Mouse (Mus musculus): ENCODE results near the gene Sdad1. TPM values are rescaled to one million over a fixed set of nuclear protein-coding genes. Genes with fewer than 3 reads are reported as not detected.
"Not testable (repeated sequence)": the region's sequence is repeated elsewhere in the genome, so short reads cannot be mapped to it uniquely, and the experiment has no call there.

Gene Sdad1
- polyA plus RNA-seq (2016; fragmentation: Nextera tagmentation; extraction: Ambion mirVana): 41.8 and 42.0 TPM in 2 replicates

DNA sequence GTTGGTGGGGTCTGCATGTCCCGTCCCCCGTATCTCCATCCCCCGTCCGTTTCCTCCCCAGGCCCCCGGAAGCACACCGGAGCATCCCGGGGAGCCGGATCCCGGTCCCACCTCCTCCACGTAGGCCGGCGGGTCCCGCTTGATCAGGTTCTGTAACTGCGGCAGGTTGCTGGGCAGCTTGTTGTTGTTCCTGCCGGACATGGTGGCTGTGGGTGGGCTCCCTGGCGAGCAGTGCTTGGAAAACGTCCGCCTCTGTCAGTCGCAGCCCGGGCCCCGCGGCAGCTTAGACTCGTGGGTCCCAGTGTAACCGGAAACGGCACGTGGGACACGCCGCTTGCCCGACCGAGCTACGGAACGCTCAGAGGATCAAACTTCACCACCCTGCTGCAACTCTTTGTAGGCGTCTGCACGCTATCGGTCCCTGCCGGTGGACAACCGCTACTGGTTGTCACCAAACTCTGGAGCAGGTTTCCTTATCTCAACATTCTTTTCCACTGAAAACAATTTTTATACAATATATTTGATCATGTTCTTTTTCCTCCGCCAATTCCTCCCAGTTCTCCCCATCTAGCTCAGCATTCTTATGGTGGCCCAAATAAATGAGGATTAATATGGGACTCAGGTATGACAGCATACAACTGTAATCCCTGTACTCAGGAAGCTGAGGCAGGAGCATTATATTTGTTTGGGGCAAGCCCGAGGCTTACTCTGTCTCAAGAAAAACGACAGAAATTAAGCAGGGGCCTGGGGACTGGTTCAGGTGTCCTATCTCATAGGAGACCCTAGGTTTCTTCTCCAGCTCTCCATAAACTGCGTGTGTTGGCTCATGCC, at the start of gene Sdad1:
Gene Sdad1 (minus strand): TSS at position 799 of the 831 bp plus-strand sequence.
- WGBS: 2% methylated on average over 41 of the region's 41 CpGs
- peaks cover 16% of the 10 kb centered on the region for H3K4me1 ChIP-seq
- H3K27ac ChIP-seq: peak within 1 kb of the TSS; percentile 46; the same call in 1 of the 2 replicates

DNA sequence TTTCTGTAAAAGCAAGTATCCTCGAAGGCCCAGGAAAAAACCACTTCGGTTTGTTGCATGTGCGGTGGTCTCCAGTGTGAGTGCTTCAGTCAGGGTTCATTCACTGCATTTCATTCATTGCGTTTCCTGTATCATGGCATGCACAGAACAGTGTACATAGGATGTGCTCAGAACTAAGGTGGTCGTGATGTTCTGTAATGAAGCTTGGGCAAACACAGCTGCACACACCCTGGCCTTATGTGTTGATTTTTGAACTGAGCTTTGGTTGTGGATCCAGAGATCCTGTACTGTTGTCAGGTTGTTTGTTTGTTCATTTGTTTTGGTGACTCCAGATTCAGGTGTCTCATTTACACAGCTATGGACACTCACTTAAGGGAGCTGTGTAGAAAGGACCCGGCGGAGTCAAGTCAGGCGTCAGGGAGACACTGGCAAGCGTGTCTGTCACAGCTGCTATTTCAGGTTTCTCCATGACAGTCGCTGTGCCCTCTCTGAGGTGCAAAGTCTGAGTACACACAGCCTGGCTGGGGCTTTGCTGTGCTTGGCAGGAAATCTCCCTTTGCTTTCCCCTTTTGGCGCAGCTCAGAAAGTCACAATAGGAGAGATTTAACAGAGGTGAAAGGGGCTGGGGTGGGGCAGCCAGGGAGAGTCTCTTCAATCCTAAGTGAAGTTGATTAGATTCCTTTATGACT, 48.6 kb upstream of the Sdad1 start:
- no peak for ATAC-seq (ENCODE audit: low FRiP score)
- 81% methylated on average over 11 of the region's 11 CpGs for WGBS
- no peak overlapping the region for H3K9ac ChIP-seq
- H3K27ac ChIP-seq: no peak overlapping the region
- H3K4me1 ChIP-seq: no peaks in the 10 kb centered on the region; the same call in 1 of the 2 replicates
- H3K27me3 ChIP-seq: no peaks in the 10 kb centered on the region
- H3K4me2 ChIP-seq: no peak overlapping the region
- no peak overlapping the region for H3K4me3 ChIP-seq (replicated peaks)
- no peaks in the 10 kb centered on the region for H3K9me3 ChIP-seq
- no peaks in the 10 kb centered on the region for H3K36me3 ChIP-seq (replicated peaks)

More for the DNA sequence above, at the start of gene Sdad1:
- Histone ChIP-seq H3K9ac (peak within 1 kb of the TSS; percentile 77), H3K27me3 (no peaks in the 10 kb centered on the region), H3K4me3 (replicated peaks) (peak within 1 kb of the TSS; percentile 87), H3K4me2 (peak within 1 kb of the TSS; percentile 81), H3K36me3 (replicated peaks) (peaks cover 9% of the 10 kb centered on the region), H3K9me3 (no peaks in the 10 kb centered on the region)
- peak; percentile 96 for ATAC-seq (ENCODE audit: low FRiP score)

DNA sequence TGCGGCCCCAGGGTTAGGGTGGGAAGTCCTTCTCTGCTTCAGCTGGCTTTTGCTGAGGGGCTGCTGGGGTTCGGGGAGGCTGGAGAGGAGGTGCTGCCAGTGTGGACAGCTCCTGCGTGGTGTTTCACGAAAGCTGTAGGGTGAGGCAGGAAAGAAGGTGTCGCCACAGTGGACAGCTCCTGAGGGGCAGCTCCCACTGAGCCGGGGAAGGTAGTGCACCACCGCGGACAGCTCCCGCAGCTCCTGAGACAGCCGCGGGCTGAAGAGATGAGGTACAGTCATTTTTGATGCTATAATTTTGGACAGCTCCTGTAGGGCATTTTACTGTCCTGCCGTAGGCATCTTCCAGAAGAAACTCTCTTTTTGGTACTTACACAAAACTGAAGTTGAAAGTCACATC, 47.8 kb upstream of the Sdad1 start:
- 65% methylated on average over 11 of the region's 12 CpGs for WGBS

DNA sequence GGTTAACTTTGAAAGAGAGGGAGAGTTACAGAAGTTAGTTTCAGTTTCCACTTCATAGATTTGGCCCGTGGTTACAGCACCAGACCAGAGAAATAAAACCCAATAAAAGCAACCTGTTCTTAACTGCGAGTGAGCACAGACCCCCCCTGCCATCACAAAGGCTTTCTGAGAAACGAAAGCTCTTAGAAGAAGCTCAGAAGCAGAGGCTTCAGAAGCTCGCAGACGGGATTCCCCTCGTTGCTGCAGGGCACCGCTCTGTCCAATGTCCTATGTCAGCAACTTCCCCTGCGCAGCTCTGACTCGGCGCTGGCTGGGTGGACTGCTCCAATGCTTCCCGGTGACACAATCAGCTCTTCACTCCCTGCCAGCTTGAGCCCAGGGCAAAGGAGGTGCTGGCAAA, 43.2 kb upstream of the Sdad1 start:
- H3K36me3 ChIP-seq (replicated peaks): no peaks in the 10 kb centered on the region
- ATAC-seq (ENCODE audit: low FRiP score): no peak
- H3K4me3 ChIP-seq (replicated peaks): no peak overlapping the region
- no peak overlapping the region for H3K4me2 ChIP-seq
- H3K27ac ChIP-seq: no peak overlapping the region
- H3K27me3 ChIP-seq: no peaks in the 10 kb centered on the region
- WGBS: 52% methylated on average over 11 of the region's 11 CpGs
- no peaks in the 10 kb centered on the region for H3K9me3 ChIP-seq
- H3K4me1 ChIP-seq: no peaks in the 10 kb centered on the region; the same call in 1 of the 2 replicates
- H3K9ac ChIP-seq: no peak overlapping the region

More for the DNA sequence above, 47.8 kb upstream of the Sdad1 start:
- Histone ChIP-seq H3K4me3 (replicated peaks) (no peak overlapping the region), H3K4me2 (no peak overlapping the region), H3K27me3 (no peaks in the 10 kb centered on the region), H3K36me3 (replicated peaks) (no peaks in the 10 kb centered on the region), H3K27ac (no peak overlapping the region), H3K4me1 (no peaks in the 10 kb centered on the region), H3K9ac (no peak overlapping the region), H3K9me3 (no peaks in the 10 kb centered on the region)
- ATAC-seq (ENCODE audit: low FRiP score): no peak

DNA sequence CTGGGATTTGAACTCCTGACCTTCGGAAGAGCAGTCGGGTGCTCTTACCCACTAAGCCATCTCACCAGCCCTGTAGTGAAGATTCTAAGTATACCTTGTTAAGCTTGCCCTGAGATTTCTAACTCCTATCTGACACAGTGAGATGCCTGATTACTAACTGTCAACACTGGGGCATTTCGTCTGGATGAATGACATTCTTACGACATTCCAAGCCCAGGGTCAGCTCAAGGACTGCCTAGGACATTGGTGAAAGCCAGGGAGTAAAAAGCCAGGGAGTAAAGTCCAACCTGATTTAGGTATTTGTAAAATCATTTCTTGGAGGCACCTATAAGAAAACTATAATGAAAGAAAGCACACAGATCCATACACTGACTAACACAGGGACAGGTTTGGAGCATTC, 42.4 kb upstream of the Sdad1 start:
- WGBS: 81% methylated on average over 4 of the region's 4 CpGs
- H3K4me1 ChIP-seq; H3K27ac ChIP-seq; H3K9ac ChIP-seq; H3K27me3 ChIP-seq; H3K4me2 ChIP-seq; H3K36me3 ChIP-seq (replicated peaks); H3K9me3 ChIP-seq; ATAC-seq (ENCODE audit: low FRiP score); H3K4me3 ChIP-seq (replicated peaks): not testable (repeated sequence)

DNA sequence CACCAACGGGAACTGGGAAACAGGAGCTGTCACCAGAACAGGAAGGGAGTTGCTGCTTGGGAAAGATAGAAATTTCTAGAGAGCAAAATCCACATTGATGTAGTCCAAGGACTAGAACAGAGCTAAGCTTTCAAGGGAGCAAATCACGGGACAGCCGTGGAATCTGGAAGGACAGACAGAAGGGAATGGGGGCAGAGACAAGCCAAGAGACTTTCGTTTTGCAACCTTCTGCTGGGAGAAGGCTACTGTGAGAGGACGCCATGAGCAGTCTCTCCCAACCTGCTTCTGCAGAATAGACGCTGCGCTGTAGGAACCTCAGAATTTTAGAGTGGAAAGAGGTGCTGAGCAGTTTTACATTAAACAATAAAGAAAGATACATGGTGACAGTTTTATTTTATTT, 39.5 kb upstream of the Sdad1 start:
- ATAC-seq (ENCODE audit: low FRiP score): no peak
- WGBS: 89% methylated on average over 7 of the region's 7 CpGs
- H3K36me3 ChIP-seq (replicated peaks): no peaks in the 10 kb centered on the region
- no peak overlapping the region for H3K9ac ChIP-seq
- peaks cover 6% of the 10 kb centered on the region for H3K27me3 ChIP-seq
- H3K4me3 ChIP-seq (replicated peaks): no peak overlapping the region
- no peaks in the 10 kb centered on the region; the same call in 1 of the 2 replicates for H3K4me1 ChIP-seq
- H3K4me2 ChIP-seq: no peak overlapping the region
- H3K27ac ChIP-seq: no peak overlapping the region
- H3K9me3 ChIP-seq: no peaks in the 10 kb centered on the region

DNA sequence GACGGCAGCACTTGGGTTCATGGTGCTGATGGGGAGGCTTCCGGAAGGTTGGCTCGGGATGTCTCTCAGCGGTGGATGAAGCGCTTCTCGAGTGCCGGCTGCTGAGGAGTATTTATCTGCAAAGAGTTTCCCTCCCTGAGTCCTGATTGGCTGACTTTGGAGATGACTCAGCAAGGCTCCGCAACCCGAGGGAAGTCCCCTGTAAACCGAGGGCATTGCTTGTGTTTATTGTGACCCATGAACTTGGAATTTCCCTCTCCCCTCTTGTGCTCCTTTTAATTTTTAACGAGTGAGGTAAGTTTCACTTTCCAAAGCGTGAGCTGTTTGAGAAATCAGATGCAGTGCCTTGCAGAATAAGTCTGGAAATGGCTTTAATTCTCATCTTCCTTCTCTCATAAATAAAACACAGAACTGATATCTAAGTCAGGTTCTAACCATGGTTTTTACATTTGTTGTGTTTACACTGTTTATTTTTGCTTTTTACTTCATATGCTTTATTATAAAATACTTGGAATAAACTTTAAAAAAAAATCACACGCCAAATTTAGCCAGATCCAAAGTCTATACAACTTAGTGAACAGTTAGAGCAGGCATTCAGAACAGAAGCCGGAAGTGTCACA, 38.6 kb upstream of the Sdad1 start, which contains the start of gene Cxcl10:
Gene Cxcl10 (minus strand): TSS at position 96 of the 620 bp plus-strand sequence.
- Histone ChIP-seq H3K4me1 (no peaks in the 10 kb centered on the region; the same call in 1 of the 2 replicates), H3K27ac (no peak within 1 kb of the TSS), H3K4me2 (peak within 1 kb of the TSS; percentile 43), H3K36me3 (replicated peaks) (no peaks in the 10 kb centered on the region), H3K9me3 (no peaks in the 10 kb centered on the region), H3K9ac (no peak within 1 kb of the TSS; the same call in 1 of the 2 replicates), H3K27me3 (peaks cover 6% of the 10 kb centered on the region), H3K4me3 (replicated peaks) (0 out of 2 replicates have a peak within 1 kb of the TSS, but pooled peaks have one; percentile 15)
- ATAC-seq (ENCODE audit: low FRiP score): peak; percentile 49; the same call in 1 of the 2 replicates
- 21% methylated on average over 14 of the region's 14 CpGs for WGBS

DNA sequence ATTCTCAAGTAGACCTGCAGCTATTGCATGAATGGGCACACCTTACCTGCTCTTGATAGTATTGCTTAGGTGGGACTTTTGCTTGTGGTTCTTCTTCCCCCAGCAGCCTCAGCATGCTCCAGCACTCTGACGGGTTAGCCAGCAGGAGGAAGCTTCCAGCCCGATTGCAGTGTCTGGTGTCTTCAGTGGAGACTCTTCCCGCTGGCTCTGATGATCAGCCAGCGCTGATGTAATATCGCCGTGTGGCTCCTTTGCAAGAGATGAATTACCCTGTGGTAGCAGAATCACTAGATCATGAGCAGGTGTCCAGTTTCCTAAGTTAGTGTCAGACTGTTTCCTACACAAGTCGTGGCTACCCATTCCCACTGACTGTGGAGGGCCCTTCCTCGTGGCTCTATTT, 34.7 kb upstream of the Sdad1 start:
- Histone ChIP-seq H3K9ac (no peak overlapping the region), H3K27me3 (peaks cover 6% of the 10 kb centered on the region), H3K9me3 (no peaks in the 10 kb centered on the region), H3K4me3 (replicated peaks) (no peak overlapping the region), H3K4me2 (no peak overlapping the region), H3K4me1 (no peaks in the 10 kb centered on the region; the same call in 1 of the 2 replicates), H3K27ac (no peak overlapping the region), H3K36me3 (replicated peaks) (no peaks in the 10 kb centered on the region)
- no peak for ATAC-seq (ENCODE audit: low FRiP score)
- WGBS: 91% methylated on average over 8 of the region's 8 CpGs

DNA sequence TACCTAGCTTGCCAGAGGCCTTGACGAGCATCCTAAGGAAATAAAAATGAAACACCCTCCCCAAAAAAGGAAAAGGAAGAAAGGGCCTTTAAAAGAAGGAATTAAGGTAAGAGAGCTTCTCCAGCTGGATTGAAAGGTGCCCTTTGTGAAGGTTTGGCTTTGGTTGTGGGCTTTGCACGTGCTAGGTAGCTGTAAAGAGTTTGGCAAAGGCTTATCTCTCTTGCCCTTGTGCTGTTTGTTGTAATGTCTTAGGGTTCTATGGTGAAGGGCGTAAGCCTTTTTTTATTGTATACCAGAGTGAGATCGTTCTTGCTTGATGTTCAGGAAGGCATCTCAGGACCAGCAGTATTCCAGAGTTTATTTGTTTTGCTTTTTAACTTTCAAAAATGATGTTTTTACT, 30.3 kb upstream of the Sdad1 start:
- Histone ChIP-seq H3K36me3 (replicated peaks) (no peaks in the 10 kb centered on the region), H3K9ac (no peak overlapping the region), H3K4me2 (no peak overlapping the region), H3K27ac (no peak overlapping the region), H3K4me3 (replicated peaks) (no peak overlapping the region), H3K27me3 (no peaks in the 10 kb centered on the region), H3K9me3 (no peaks in the 10 kb centered on the region), H3K4me1 (no peaks in the 10 kb centered on the region)
- whole genome bisulfite sequencing: 80% methylated on average over 4 of the region's 4 CpGs
- no peak for ATAC-seq (ENCODE audit: low FRiP score)

DNA sequence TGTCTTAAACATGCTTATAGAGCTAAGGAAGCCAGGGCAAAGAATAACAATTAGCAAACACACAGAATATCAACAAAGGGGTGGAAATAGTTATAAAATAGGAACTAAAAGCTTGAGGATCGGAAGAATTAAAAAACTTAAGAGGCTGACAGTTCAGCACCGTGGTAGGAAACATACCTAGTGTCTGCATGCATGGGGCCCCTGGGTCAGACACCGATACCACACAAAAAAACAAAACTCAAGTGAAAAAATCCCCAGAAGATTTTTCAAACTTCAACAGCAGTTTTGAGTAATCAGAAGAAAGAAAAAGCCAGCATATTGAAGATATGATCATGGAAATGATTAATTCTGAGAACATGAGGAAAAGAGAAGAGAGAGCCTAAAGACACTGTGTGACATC, 26.5 kb upstream of the Sdad1 start:
- Histone ChIP-seq H3K4me3 (replicated peaks) (no peak overlapping the region), H3K9me3 (no peaks in the 10 kb centered on the region), H3K9ac (no peak overlapping the region), H3K27me3 (no peaks in the 10 kb centered on the region), H3K4me1 (no peaks in the 10 kb centered on the region), H3K4me2 (no peak overlapping the region), H3K36me3 (replicated peaks) (no peaks in the 10 kb centered on the region), H3K27ac (no peak overlapping the region)
- 84% methylated on average over 3 of the region's 3 CpGs for WGBS
- no peak for ATAC-seq (ENCODE audit: low FRiP score)

DNA sequence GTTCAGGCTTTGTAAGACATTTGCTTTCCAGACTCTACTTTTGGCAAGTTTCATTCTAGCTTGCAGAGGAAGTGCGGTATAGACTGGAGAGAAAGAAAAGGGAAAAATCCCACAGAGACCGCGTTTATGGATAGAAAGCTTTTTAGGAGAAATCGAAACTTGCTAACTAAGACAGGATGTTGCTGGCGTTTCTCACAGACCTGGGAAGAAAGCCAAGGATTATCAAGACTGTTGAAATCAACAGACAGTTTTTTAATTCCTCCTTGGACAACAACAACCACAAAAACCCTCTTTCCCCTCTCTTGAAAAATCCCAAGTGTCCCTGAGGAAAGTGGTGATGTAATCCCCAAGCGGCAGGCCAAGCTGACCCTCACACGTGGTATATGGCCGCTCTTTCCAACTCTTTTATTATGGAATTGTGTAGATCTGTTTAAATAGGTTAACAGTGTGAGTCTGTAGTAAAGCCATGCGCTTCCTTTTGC, 22.1 kb upstream of the Sdad1 start:
- Histone ChIP-seq H3K36me3 (replicated peaks) (no peaks in the 10 kb centered on the region), H3K27me3 (no peaks in the 10 kb centered on the region), H3K4me1 (no peaks in the 10 kb centered on the region), H3K27ac (no peak overlapping the region), H3K9me3 (no peaks in the 10 kb centered on the region), H3K4me2 (no peak overlapping the region), H3K9ac (no peak overlapping the region), H3K4me3 (replicated peaks) (no peak overlapping the region)
- no peak for ATAC-seq (ENCODE audit: low FRiP score)
- 76% methylated on average over 9 of the region's 9 CpGs for WGBS
